Mouse (Mus musculus): Measurements from ENCODE around the gene Antxr1.

DNA sequence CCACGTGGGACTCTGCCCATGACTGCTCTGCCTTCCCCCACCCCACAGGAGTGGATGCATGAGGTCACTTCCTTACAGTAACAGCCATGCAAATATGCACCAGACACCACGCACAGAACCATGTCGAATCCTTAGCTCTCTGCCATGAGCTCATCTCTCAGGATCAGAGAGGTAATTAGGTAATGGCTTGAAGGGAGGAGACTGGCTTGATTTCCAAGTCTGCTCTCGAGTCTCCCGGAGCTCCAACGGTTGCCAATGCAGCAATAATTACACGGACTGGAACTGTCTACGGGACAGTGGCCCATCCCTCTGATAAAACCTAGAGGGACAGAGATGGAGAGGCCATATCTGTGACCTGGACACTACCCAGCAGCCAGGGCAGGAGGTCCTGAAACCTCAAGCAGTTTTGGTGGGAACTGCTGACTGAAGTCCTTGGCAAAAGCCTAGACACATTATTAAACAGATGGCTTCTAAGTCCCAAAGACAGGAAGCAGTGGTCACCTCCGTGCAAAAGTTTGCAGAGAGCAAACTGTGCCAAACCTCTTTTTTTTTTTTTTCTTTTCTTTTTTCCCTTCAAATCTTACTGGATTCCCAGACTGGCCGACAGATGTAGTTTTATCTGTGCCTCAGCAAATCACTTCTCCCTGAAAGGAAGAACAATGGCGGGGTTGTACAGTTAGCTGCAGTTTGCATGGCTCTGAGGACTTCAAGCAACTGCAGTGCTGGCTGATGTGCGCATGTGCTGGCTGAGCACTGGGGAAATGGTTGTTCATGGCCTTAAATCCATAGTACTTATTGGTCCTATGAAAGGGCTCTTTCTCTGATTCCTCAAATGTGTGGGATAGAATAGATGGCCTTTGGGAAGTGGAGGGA is 174.0 kb downstream of the Antxr1 start:
- no peak for TF ChIP-seq CTCF (IDR thresholded peaks at IDR 0.05; ENCODE audit: insufficient read depth, low read depth, low read length)
- TF ChIP-seq POLR2A (IDR thresholded peaks at IDR 0.05; ENCODE audit: insufficient read depth, low read depth, low read length): no peak

Data from olfactory bulb, adult 2 months (tissue).